Mouse (Mus musculus): ENCODE results near the gene Sox1. TPM values are rescaled to one million over a fixed set of nuclear protein-coding genes. Genes with fewer than 3 reads are reported as not detected.

Gene Sox1
- polyA plus RNA-seq, 1 experiment from 2014 or later, result not detected

DNA sequence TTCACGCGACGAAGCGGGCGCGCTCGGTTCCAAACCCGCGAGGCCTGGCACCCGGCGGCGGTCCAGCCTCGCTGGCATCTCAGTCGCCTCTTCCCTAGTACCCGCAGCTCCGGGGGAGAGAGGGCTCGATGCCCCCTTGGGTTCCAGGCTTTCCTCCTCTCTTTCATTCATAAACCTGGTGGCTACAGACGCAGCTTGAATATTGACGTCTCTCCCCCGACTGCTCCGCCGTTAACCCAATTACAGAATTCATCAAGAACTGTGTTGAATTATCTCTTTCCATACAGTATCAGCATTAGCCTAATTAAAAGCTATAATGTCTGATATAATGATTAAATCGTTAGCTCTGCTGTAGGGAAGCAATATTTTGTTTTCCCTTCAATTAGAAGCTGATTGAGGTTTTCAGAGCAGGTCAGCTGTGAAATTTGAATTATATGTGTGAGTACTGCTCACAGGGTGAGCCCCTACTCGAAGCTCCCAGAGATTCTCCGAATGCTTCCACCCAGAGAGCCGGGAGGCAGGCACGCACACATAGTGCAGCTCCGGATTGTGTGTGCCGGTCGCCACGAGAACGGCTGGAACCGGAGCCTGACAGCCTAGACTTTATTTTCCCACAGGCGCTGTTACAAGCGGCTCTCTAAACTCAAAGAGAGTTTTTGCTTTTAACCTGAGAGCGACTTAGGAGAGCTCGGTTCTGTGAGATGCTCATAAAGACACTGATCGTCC lies 4.3 kb upstream of the Sox1 start:
- Histone ChIP-seq H3K9me3 (ENCODE audit: control insufficient read depth, low read length) (no peaks in the 10 kb centered on the region), H3K9ac (ENCODE audit: low read length) (no peak overlapping the region), H3K36me3 (ENCODE audit: control insufficient read depth, insufficient read depth, low read length) (no peaks in the 10 kb centered on the region), H3K4me1 (replicated peaks; ENCODE audit: control insufficient read depth, insufficient read depth) (no peaks in the 10 kb centered on the region), H3K27ac (replicated peaks) (no peak overlapping the region), H3K4me2 (replicated peaks; ENCODE audit: low read depth) (no peak overlapping the region), H3K27me3 (ENCODE audit: control insufficient read depth, insufficient read depth, low read length) (peaks cover 48% of the 10 kb centered on the region), H3K4me3 (ENCODE audit: low read depth, low read length) (no peak overlapping the region)
- no peak for DNase-seq (ENCODE audit: low spot score)
- ATAC-seq (ENCODE audit: low FRiP score, low TSS enrichment), result no peak
- 4% methylated on average over 38 of the region's 38 CpGs for WGBS
- TF ChIP-seq EP300 (optimal IDR thresholded peaks at IDR 0.05), result no peak
- TF ChIP-seq CTCF (IDR thresholded peaks at IDR 0.05; ENCODE audit: low read depth), result no peak

DNA sequence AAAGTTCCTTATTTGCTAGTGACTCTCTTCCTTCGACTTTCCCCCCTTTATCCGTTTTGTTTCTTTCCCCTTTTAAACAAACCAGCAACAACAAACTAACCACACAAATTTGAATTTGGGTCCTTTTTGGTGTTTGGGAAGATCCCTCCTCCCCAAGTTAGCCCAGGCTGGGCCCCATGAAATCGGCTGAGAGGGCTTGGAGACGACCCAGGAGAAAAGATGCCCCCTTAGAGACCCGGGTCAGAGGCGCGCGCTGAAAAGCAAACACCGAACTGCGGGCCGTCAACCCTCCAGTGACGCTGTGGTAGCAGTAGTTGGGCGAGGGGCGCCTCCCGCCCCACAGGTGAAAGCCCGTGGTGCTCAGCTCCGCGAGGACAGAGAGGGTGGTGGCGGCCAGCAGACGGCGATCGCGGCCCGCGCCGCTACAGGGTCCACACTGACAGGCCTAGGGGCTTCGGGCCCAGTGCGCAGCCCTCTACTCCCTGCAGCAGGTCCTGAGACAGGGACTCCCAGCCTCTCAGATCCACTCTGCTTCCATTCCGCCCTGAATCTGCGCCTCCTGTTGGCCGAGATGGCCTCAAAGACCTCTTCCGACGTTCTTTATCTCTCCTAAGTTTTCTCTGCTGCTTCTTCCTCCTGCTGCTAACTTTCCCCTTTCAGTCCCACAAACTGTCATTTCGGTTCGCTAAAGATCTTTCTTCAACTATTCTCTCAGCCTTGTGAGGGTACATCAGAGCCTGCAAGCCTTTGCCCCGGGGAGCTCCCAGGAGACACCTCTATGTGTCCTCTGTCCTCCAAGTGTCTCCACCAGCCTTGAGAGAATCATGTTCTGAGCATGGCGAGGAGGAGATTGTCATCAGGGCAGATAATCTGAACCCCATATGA lies 3.5 kb upstream of the Sox1 start:
- 3% methylated on average over 37 of the region's 37 CpGs for WGBS
- H3K9me3 ChIP-seq (ENCODE audit: control insufficient read depth, low read length), result no peaks in the 10 kb centered on the region
- no peak overlapping the region for H3K4me2 ChIP-seq (replicated peaks; ENCODE audit: low read depth)
- H3K27ac ChIP-seq (replicated peaks), result no peak overlapping the region
- no peaks in the 10 kb centered on the region for H3K36me3 ChIP-seq (ENCODE audit: control insufficient read depth, insufficient read depth, low read length)
- DNase-seq (ENCODE audit: low spot score) (no peak), ATAC-seq (ENCODE audit: low FRiP score, low TSS enrichment) (peak; percentile 43; the same call in 1 of the 2 replicates)
- no peaks in the 10 kb centered on the region for H3K4me1 ChIP-seq (replicated peaks; ENCODE audit: control insufficient read depth, insufficient read depth)
- H3K27me3 ChIP-seq (ENCODE audit: control insufficient read depth, insufficient read depth, low read length), result peaks cover 48% of the 10 kb centered on the region
- TF ChIP-seq EP300 (optimal IDR thresholded peaks at IDR 0.05) (no peak), CTCF (IDR thresholded peaks at IDR 0.05; ENCODE audit: low read depth) (peak; percentile 60)
- no peak overlapping the region for H3K9ac ChIP-seq (ENCODE audit: low read length)
- no peak overlapping the region for H3K4me3 ChIP-seq (ENCODE audit: low read depth, low read length)

DNA sequence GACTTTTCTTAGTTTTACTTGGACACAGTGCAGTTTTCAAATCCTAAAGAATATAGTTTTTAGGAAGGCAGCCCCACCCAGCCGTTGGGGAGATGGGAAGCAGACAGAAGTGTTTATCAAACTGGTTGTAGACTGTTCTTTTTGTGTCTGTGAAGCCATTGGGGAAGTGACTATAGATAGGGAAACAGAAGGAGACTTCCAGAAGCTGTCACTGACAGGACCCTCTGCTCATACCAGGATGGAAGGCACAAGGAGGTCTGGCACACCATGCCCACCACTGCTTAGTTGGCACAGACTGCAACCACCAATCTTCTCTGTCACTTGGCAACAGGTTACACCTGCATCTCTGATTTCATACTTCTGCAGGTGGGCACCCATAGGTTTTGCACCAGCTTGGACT lies 2.3 kb upstream of the Sox1 start:
- Histone ChIP-seq H3K27me3 (ENCODE audit: control insufficient read depth, insufficient read depth, low read length) (peaks cover 59% of the 10 kb centered on the region), H3K36me3 (ENCODE audit: control insufficient read depth, insufficient read depth, low read length) (no peaks in the 10 kb centered on the region), H3K4me3 (ENCODE audit: low read depth, low read length) (no peak overlapping the region), H3K4me1 (replicated peaks; ENCODE audit: control insufficient read depth, insufficient read depth) (no peaks in the 10 kb centered on the region), H3K9ac (ENCODE audit: low read length) (no peak overlapping the region), H3K27ac (replicated peaks) (no peak overlapping the region), H3K4me2 (replicated peaks; ENCODE audit: low read depth) (no peak overlapping the region), H3K9me3 (ENCODE audit: control insufficient read depth, low read length) (no peaks in the 10 kb centered on the region)
- TF ChIP-seq CTCF (IDR thresholded peaks at IDR 0.05; ENCODE audit: low read depth), result no peak
- TF ChIP-seq EP300 (optimal IDR thresholded peaks at IDR 0.05), result no peak
- WGBS, result 18% methylated on average over 1 of the region's 1 CpGs
- DNase-seq (ENCODE audit: low spot score), result no peak
- ATAC-seq (ENCODE audit: low FRiP score, low TSS enrichment), result no peak

- peaks cover 57% of the 10 kb centered on the region for H3K27me3 ChIP-seq (ENCODE audit: control insufficient read depth, insufficient read depth, low read length)
- H3K27ac ChIP-seq (replicated peaks), result no peak overlapping the region
- H3K4me2 ChIP-seq (replicated peaks; ENCODE audit: low read depth), result peak overlapping the region; percentile 57; the same call in 1 of the 2 replicates
- TF ChIP-seq CTCF (IDR thresholded peaks at IDR 0.05; ENCODE audit: low read depth), result no peak
- no peak for TF ChIP-seq EP300 (optimal IDR thresholded peaks at IDR 0.05)
- 4% methylated on average over 22 of the region's 22 CpGs for WGBS
- no peaks in the 10 kb centered on the region for H3K9me3 ChIP-seq (ENCODE audit: control insufficient read depth, low read length)
- no peaks in the 10 kb centered on the region for H3K4me1 ChIP-seq (replicated peaks; ENCODE audit: control insufficient read depth, insufficient read depth)
- no peak overlapping the region for H3K9ac ChIP-seq (ENCODE audit: low read length)
- ATAC-seq (ENCODE audit: low FRiP score, low TSS enrichment) (no peak), DNase-seq (ENCODE audit: low spot score) (no peak)
- peak overlapping the region; percentile 28 for H3K4me3 ChIP-seq (ENCODE audit: low read depth, low read length)
- no peaks in the 10 kb centered on the region for H3K36me3 ChIP-seq (ENCODE audit: control insufficient read depth, insufficient read depth, low read length)
Observed at GRCm38 (mm10) chr8:12394385-12395000, 602 bp upstream of the Sox1 start.

- H3K27me3 ChIP-seq (ENCODE audit: control insufficient read depth, insufficient read depth, low read length), result peaks cover 59% of the 10 kb centered on the region
- no peak for TF ChIP-seq EP300 (optimal IDR thresholded peaks at IDR 0.05)
- no peak for TF ChIP-seq CTCF (IDR thresholded peaks at IDR 0.05; ENCODE audit: low read depth)
- ATAC-seq (ENCODE audit: low FRiP score, low TSS enrichment) (no peak; the same call in 1 of the 2 replicates), DNase-seq (ENCODE audit: low spot score) (no peak)
- H3K9ac ChIP-seq (ENCODE audit: low read length), result no peak overlapping the region
- under 1% methylated on average over 93 of the region's 118 CpGs for WGBS
- no peaks in the 10 kb centered on the region for H3K36me3 ChIP-seq (ENCODE audit: control insufficient read depth, insufficient read depth, low read length)
- H3K4me3 ChIP-seq (ENCODE audit: low read depth, low read length), result peak overlapping the region; percentile 26
- H3K4me1 ChIP-seq (replicated peaks; ENCODE audit: control insufficient read depth, insufficient read depth), result no peaks in the 10 kb centered on the region
- H3K9me3 ChIP-seq (ENCODE audit: control insufficient read depth, low read length), result no peaks in the 10 kb centered on the region
- peak overlapping the region; percentile 35 for H3K4me2 ChIP-seq (replicated peaks; ENCODE audit: low read depth)
- no peak overlapping the region for H3K27ac ChIP-seq (replicated peaks)
Observed at GRCm38 (mm10) chr8:12396501-12397345, 1.6 kb downstream of the Sox1 start.

Measured in stomach, postnatal 0 days (tissue).